Mouse (Mus musculus) adrenal gland, postnatal 25 days (tissue): ENCODE measurements around the gene Ppm1f. TPM values are rescaled to one million over a fixed set of nuclear protein-coding genes. Genes with fewer than 3 reads are reported as not detected.
"Not testable (repeated sequence)": the region's sequence is repeated elsewhere in the genome, so short reads cannot be mapped to it uniquely, and the experiment has no call there.

ENCODE experiments used
- DNase-seq: peaks from one replicate; pipeline ENCODE4 v3.0.0; 2021; ENCODE audit warnings: mixed read lengths
- long read RNA-seq: library from polyadenylated mRNA; stranded (forward); transcript quantifications from one replicate; pipeline ENCODE4 v2.0.0, GENCODE M21; 2021
- total RNA-seq: library from RNA; stranded (reverse); gene quantifications from 2 replicates; pipeline ENCODE4 v1.2.3, GENCODE M21; 2021

Gene Ppm1f
- total RNA-seq = 42.7 and 45.4 TPM in 2 replicates
- long read RNA-seq, full-length matches to known transcripts = 14 of 24 reads
- long read RNA-seq, partial matches to known transcripts = 9 of 24 reads
- long read RNA-seq, other reads (novel, unspliced or antisense) = 1 of 24 reads

DNA sequence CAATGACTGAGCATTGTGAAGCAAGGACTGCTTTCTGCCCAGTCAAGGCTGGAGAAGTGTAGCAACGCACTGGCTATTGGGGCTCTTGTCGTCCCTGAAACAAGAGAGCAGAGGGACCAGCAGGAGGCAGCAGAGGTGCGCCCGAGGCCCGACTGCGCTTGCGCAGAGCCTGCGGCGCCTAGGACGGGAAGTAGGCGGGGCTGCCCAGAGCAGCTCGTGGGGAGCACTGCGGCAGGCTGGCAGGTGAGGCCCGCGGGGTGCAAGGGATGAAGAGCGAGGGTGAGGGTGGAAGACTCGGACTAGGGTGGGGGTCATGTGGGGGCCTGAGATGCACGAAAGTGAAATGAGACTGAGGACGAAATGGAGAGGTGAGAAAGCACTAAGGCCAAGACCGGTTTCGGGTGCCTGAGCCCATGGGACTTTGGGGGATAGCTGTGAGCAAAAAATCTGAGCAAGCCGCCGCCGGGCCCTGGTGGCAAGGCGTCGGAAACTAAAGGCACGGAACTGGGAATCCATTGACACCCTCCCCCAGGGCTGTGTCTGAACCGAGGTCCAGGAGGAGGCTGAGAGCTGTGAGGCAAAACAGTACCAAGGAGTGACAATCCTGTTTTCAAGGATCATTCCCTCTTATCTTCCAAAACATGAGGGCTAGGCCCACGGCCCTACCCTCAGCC lies at the start of gene Ppm1f:
Ppm1f (plus strand) TSS at position 88 of the 674 bp plus-strand sequence.
- peak; percentile 97 for DNase-seq

DNA sequence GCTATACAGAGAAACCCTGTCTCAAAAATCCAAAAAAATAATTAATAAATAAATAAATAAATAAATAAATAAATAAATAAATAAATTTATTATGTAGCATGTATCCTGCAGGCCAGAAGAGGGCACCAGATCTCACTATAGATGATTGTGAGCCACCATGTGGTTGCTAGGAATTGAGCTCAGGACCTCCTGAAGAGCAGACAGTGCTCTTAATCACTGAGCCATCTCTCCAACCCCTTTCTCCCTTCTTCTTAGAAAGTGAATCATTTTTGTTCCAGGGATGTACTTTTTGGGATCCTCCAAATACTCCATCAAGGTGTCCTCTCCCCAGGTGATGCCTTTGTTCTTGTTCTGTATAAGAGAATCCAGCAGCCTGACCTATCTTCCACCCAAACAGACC lies 47.1 kb upstream of the Ppm1f start:
- no peak for DNase-seq

DNA sequence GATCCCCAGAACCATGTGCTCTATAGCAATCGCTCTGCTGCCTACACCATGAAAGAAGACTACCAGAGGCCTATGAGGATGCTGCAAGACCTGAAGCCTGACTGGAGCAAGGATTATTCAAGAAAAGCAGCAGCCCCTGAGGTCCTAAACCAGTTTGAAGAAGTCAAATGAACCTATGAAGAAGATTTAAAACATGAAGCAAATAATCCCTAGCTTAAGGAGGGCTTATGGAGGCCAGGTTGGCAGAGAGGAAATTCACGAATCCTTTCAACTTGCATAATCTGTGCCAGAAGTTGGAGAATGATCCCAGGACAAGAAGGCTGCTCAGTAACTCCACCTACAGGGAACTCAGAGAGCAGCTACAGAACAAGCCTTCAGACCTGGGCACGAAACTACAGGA lies 43.9 kb upstream of the Ppm1f start:
- no peak for DNase-seq

DNA sequence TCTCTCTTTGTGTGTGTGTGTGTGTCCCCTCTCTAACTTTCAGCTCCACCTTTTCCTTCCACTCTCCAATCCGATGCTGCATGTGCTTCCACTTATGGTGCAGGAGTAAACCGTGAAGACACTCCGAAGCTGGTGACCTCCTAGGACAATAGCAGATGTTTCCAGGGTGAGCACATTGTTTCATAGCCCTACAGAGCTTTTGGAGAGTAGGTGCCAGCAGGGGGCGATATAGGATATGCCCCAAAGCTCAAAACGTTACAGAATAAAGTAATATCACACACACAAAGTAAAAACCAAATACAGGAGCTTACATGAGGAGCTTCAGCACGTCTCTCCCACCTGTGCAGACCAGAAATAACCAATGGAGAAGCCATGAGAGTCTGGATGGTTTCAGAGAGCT lies 41.4 kb upstream of the Ppm1f start:
- peak; percentile 61 for DNase-seq

DNA sequence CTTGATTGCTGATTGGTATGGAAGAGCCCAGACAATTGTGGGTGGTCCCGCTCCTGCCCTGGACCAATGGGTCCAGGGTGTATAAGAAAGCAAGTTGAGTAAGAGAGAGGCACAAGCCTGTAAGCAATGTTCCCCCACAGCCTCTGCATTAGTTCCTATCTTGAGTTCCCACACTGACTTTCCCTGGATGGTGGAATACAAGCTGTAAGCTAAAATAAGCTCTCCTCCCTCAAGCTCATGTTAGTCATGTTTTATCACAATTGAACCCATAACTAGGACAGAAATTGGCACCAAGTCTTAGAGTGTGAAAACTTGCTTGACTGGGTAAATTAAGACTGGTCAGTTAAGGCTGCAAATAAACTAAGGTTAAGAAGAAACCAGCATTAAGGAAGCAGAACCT lies 40.7 kb upstream of the Ppm1f start:
- no peak for DNase-seq

DNA sequence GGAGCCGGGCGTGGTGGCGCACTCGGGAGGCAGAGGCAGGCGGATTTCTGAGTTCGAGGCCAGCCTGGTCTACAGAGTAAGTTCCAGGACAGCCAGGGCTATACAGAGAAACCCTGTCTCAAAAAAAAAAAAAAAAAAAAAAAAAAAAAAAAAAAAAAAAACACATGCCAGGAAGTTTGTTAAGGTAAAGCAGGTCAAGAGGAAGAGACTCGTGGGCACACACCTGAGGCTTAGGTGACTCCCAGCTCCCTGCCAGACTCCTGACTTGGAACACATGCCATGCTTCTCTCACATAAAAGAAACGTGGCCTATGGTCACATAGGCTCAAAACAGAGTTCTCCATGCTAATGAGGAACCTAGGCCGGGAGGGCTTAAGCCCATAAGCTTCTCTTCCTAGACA lies 40.2 kb upstream of the Ppm1f start:
- DNase-seq = not testable (repeated sequence)

DNA sequence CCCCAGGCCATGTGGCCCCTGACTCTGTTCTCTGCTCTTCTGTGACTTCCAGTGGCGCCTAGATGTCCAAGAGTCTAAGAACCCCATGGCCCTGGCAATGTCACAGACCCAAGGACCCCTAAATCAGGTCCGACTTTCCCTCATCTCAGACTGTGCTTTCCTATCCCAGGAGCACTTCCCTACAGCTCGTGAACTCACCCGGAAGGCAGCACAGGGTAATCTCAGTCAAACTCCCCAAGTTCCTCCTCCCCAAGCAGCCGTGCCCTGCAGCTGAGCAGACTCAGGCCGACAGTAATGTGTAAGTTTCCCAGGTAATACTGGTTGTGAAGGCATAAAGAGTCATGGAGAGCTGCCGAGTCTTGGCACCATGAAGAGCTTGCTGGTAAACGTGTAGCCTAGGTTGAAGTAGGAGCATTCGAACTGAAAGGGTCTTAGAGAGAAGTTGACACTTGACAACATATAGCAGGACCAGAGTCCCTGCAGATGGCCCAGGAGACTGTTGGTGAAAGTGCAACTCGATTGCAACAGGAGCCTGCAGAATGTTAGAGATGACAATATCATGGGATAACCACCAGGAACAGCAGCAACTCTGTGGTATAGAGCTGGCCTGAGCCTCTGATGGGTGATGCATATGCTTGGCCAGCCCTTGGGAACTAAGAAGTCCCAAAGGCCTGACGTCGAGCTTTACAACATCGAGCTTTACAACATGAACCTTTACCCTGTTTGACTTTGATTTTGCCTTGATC lies 39.4 kb upstream of the Ppm1f start:
- no peak for DNase-seq

DNA sequence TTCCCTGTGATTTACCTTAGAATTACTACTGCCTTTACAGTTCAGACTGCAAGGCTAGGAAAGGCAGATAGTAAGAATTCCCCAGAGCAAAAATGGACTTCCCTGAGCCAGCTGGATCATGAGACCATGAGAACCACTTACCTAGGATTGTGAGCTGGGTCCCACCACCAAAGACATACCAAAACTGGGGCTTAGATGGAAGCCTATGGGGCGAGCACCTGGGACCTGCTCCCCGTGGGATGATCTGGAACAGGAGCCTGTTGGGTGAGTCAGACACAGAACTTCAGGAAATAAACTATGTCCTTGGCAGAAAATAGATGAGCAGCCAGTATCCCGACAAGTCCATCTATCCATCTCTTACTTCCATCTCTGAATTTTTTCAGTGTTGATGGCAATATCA lies 34.0 kb upstream of the Ppm1f start:
- no peak for DNase-seq

DNA sequence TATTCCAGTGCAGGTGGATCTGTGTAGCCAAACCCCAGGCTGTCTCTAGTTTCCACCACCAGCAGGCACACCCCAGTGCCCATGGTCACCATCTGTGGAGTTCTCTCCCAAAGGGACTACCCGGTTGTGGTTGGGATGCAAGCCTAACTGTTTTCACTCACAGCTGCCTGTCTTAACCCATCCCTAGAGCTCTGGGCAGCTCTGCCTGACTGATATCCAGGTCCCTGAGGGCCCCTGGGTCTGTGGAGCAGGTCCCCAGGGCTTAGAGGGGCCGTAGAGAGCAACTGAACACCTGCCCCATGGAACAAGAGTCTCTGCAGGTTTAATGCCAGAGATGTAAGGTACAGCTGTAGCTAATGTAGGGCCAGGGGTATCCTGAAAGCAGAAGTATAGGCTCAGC lies 32.3 kb upstream of the Ppm1f start, which contains the start of gene Igll1:
Igll1 (minus strand) TSS at position 8 of the 400 bp plus-strand sequence.
- no peak for DNase-seq

DNA sequence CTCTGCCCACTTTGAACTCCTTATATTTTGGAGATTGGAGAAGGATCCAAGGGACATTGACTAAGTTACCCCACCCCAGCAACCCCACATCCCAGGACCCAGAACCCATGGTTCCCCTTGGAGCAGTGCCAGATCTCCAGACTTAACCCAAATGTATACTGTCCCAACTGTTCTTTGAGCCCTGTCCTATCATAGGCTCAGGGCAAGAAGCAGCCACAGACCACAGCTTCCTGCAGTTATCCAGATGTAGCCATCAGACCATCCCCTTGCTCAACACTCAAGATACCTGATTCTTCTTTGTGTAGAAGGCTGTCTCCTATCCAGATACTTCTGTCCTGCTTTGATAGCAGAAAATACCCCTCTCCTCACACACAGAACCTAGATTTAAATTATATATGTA lies 31.1 kb upstream of the Ppm1f start:
- DNase-seq = no peak

DNA sequence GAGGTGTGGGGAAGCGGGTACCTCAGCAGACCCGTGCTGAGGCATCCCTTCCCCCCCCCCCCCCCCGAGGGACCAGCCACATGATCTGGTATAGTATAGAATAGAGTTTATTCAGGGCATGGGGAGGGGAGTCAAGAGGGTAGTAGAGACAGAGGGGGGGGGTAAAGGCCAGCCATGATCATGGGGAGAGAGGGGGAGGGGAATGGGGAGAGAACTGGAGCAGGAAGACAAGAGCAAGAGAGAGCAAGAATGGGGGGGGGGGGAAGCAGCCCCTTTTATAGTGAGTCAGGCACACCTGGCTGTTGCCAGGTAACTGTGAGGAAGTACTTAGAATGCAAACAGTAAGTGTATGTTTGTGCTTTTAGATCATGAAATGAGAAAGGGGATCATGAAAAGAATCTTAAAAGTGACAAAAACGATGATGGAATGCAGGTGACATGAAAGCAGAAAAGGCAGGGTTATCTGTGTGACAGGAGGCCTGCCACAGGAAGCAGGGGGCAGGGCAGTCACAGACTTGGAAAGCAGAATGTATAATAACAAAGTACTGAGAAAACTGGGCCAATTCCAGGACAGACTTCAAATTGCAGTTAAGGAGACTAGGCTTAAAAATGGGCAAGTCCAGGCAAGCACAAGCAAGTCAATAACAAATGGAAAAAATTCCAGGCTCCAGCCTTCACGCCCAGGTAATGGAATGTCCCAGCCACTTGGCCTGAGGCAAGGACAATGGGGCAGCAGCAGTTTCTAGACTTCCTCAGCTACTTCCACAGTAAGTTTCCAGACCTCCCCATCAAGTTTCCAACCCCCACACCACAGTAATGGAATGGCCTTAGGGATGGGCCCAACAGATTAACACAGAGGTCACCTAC lies 30.3 kb upstream of the Ppm1f start:
- no peak for DNase-seq

DNA sequence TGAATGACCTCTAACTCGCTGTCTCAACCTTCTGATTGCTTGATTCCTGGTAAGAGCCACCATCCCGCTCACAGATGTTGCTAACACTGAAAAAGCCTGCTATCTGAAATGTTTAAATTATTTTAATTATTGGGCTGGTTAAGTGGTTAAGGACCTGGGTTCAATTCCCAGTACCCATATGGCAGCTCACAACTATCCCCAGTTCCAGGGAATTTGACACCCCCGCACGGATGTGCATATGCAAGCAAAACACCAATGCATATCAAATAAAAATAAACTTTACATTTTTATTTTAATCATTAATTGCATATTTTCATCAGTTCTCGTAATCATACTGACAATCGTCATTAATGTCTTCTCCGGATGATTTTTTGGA lies 26.0 kb upstream of the Ppm1f start:
- no peak for DNase-seq

DNA sequence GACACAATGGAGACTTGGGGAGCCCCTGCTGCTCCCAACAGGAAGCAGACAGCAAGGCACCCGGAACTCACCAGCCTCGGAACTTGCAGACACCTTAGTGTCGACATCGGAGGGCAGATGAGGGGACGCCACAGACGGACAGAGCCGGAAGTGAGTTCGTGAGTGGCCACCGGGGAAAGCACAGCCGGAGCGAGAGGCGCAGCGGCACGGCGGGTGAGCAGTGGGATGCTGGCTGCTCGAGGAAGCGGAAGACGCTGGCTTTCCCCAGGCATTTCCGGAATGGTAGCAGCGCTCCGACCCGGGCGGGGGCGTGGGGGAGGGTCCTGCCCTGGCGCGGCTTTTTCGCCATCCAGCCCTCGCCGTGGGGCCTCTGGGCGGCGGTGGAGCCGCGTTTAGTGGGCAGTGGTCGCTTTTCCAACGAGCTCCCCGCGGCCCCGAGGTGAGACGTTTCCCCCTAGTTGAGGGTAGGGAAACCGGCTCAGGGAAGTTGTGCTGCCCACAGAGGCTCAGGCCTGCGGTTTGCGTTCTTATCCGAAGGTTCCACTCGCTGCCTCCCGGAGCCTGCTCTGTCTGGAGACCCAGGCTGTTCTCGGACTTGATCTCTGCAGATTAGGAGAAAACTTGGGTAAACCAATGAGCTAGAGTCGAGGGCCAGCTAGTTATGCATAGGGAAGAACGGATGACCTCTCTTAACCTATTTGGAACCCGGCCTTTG lies 25.5 kb upstream of the Ppm1f start, which contains the start of the genes Top3b and Vpreb1:
Top3b (plus strand) TSS at position 120 of the 715 bp plus-strand sequence.
Vpreb1 (minus strand) TSS at position 227 of the 715 bp plus-strand sequence.
- DNase-seq = peak; percentile 84

DNA sequence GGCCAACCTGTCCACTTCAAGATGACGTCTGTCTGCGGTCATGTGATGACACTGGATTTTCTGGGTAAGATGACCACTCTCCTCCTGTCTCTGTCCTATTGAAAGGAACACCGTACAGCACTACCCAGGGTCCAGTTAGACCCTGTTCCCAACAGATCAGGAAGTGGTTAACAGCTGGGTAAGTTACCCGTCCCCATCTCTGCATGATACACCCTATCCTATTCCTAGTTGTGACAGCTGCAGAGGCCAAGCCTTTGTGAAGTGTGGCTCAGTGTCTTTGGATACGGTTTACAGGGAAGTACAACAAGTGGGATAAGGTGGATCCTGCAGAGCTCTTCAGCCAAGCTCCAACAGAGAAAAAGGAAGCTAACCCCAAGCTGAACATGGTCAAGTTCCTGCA lies 17.2 kb upstream of the Ppm1f start:
- DNase-seq = no peak

DNA sequence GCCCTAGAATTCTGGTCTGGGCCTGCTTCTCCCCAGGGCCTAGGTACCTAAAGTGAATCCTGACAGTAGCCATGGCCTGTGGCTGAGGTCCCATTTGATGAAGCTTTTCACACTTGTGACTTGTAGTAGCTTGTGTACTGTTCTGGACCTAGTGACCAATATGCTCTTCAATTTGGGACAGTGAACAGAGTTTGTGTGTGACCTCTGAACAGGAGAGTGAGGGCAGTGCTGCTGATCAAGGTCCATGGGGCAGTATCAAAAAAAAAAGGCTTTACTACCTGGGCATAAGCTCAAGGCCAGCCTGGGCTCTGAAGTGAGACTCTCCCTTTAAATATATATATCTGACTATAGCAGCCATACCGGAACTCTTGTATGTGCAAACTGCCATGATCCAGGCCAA lies 7.9 kb upstream of the Ppm1f start:
- DNase-seq = no peak

DNA sequence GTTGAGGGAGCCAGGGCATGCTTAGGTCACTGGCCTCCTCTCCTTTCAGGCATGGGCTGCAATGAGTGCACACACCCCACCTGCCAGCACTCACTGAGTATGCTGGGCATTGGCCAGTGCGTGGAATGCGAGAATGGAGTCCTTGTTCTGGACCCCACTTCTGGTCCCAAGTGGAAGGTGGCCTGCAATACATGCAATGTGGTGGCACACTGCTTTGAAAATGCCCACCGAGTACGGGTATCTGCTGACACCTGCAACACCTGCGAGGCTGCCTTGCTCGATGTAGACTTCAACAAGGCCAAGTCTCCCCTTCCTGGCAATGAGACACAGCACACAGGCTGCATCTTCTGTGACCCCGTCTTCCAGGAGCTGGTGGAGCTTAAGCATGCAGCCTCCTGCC lies 3.9 kb upstream of the Ppm1f start:
- no peak for DNase-seq

DNA sequence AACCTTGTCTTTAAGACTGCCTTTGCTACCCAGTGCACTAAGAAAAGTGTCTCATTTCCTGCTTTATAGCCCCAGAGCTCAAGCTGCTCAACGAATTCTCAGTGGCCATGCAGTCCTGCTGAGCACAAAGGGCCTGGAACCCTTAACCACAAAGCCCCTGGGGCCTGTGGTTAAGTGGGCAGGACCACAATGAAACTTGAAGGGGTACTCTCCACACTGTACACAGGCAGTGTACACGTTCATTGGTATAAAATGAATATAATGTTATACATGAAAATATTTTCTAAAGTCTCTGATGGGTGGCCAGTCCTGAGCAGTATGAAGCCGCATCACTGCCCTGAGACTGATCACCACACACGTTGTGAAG lies 271 bp upstream of the Ppm1f start:
- DNase-seq = no peak

DNA sequence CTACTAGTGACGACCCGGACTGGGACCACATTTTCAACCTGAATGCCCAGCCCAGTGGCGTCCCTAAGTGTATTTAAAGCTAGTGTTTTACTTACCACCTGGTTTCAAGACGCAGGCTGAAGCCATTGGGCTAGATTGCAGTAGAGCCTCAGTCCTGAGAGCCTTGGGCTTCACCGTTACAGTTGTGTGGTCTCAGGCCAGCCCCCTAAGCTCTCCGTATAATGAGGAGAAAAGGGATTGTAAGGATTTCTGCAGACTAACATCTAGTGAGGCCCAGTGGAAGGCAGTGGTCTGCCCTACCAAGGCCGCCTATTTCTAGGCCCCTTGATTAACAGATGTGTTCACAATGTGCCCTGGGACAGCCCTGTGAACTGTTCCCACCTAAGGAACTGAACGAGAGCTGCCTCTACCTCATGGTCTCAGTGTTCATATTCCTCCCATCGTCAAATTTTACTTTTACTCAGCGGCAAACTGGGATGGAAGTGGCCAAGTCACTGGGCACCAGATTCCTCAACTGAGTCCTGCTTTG lies 851 bp downstream of the Ppm1f start:
- DNase-seq = no peak

DNA sequence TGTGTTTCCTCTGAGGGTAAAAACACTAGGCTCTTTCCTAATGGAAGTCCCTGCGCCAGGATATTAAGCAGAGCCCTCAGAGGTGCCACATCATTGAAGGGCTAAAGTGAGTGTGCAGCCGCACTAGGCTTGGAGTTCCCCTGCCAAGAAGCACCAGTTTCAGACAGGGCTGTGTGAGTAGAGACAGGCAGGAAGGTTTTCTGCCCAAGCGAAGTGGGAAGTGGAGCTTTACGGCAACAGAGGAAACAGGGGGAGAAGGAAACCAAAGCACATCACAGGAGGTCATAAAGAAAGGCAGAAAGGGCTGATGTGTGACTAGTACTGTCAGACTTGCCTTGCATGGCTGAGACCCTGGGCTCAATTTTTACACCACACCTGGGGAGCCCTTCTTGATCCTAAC lies 6.1 kb downstream of the Ppm1f start:
- no peak for DNase-seq

DNA sequence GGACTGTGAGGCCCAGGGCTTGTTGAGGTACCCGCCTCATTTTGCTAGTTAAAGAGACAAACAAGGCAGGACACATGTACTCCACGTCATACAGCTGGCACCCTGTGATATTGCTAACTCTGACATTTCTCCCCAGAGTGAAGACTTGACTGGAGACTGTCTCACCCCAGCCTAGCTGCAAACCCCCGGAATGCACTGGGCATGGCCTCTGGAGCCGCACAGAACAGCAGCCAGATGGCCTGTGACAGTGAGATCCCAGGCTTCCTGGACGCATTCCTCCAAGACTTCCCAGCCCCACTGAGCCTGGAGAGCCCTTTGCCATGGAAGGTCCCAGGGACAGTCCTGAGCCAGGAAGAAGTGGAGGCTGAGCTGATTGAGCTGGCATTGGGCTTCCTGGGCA lies 6.9 kb downstream of the Ppm1f start:
- no peak for DNase-seq

DNA sequence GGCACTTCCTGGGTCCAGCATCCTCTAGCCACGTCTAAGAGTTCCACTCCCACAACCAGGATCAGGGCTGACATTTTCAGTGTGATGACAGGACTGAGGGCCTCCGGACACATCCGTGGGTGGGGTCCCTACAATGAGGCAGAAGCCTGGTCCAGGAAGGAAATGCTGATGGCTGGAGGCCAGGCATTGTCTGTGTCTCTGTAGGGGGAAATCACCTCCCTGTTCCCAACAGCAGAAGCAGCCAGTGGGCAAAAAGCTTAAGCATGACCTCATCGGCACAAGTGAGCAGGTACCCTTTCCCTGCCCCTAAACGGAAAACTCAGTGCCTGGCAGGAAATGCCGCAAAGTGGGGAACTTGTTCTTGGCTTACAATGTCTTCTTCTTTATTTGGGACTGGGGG lies 11.5 kb downstream of the Ppm1f start:
- peak; percentile 61 for DNase-seq
